Mouse (Mus musculus) limb, embryonic 15.5 days (tissue): ENCODE measurements around the gene Slc25a39. TPM values are rescaled to one million over a fixed set of nuclear protein-coding genes. Genes with fewer than 3 reads are reported as not detected.

ENCODE experiments used
- ATAC-seq: fragments of 200-750 bp; cut with Nextera tagmentation; 2 replicates; pipeline ENCODE4 v1.8.0; 2017; ENCODE audit warnings: low read depth, moderate TSS enrichment; ENCODE audit not compliant: insufficient number of reproducible peaks, low FRiP score, low TSS enrichment
- H3K27ac ChIP-seq: fragments of 300-500 bp; sonication (generic); 2 replicates; pipeline ENCODE4 v1.5.1; 2015; ENCODE audit warnings: moderate library complexity, mild to moderate bottlenecking, inconsistent platforms
- H3K27me3 ChIP-seq: fragments of 300-500 bp; sonication (generic); 2 replicates; pipeline ENCODE4 v1.6.1; 2015; ENCODE audit warnings: inconsistent platforms
- H3K36me3 ChIP-seq: fragments of 300-500 bp; sonication (generic); 2 replicates; pipeline ENCODE4 v1.6.1; 2015; ENCODE audit warnings: inconsistent platforms
- H3K4me1 ChIP-seq: fragments of 300-500 bp; sonication (generic); 2 replicates; pipeline ENCODE4 v1.6.1; 2015; ENCODE audit warnings: inconsistent platforms
- H3K4me2 ChIP-seq: fragments of 300-500 bp; sonication (generic); 2 replicates; pipeline ENCODE4 v1.6.1; 2015; ENCODE audit warnings: mild to moderate bottlenecking, inconsistent platforms
- H3K4me3 ChIP-seq: fragments of 300-500 bp; sonication (generic); 2 replicates; pipeline ENCODE4 v1.5.1; 2015; ENCODE audit warnings: mild to moderate bottlenecking, inconsistent platforms
- H3K9ac ChIP-seq: fragments of 300-500 bp; sonication (generic); 2 replicates; pipeline ENCODE4 v1.6.1; 2015; ENCODE audit warnings: inconsistent platforms
- H3K9me3 ChIP-seq: fragments of 300-500 bp; sonication (generic); 2 replicates; pipeline ENCODE4 v1.6.1; 2016; ENCODE audit warnings: inconsistent platforms
- WGBS: fragments of 180-500 bp; shearing (Covaris S2); methylation state at CpG from one replicate; pipeline ENCODE4 v1.1.7; 2015; 5-methylcytosine and 5-hydroxymethylcytosine counted together
- polyA plus RNA-seq: library from polyadenylated mRNA; unstranded; fragments of >200 nt; fragmentation: Nextera tagmentation; extraction: Ambion mirVana; gene quantifications from 2 replicates; pipeline ENCODE4 v1.2.1, GENCODE M21; 2015

Gene Slc25a39
- polyA plus RNA-seq, 1 experiment from 2014 or later: 184 TPM

GRCm38 (mm10) chr11:102434816-102435705 lies 27.3 kb upstream of the Slc25a39 start:
- H3K9me3 ChIP-seq: no peaks in the 10 kb centered on the region
- H3K36me3 ChIP-seq: peaks cover 48% of the 10 kb centered on the region
- no peak overlapping the region for H3K9ac ChIP-seq
- peaks cover 8% of the 10 kb centered on the region for H3K27me3 ChIP-seq
- WGBS: 89% methylated on average over 11 of the region's 11 CpGs
- no peak overlapping the region for H3K4me2 ChIP-seq
- no peak overlapping the region for H3K27ac ChIP-seq
- no peak overlapping the region for H3K4me3 ChIP-seq
- H3K4me1 ChIP-seq: peaks cover 48% of the 10 kb centered on the region
- no peak; the same call in 1 of the 2 replicates for ATAC-seq

DNA sequence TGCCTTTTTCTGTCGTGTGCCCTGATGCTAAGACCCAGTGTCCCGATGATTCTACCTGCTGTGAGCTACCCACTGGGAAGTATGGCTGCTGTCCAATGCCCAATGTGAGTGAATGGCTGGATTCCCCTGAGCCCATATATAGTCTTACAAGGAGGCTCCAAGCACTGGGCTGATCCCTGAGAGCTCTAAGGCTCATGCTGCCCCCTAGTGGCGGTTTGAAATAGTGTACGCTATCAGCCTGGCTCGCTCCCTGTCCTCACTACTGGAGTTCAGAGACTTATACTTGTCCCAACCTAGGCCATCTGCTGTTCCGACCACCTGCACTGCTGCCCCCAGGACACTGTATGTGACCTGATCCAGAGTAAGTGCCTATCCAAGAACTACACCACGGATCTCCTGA lies 26.7 kb upstream of the Slc25a39 start:
- no peak overlapping the region for H3K4me2 ChIP-seq
- WGBS: 13% methylated on average over 7 of the region's 7 CpGs
- no peak overlapping the region for H3K9ac ChIP-seq
- no peak; the same call in 1 of the 2 replicates for ATAC-seq
- H3K27me3 ChIP-seq: peaks cover 5% of the 10 kb centered on the region
- H3K36me3 ChIP-seq: peaks cover 42% of the 10 kb centered on the region
- no peak overlapping the region for H3K27ac ChIP-seq
- peaks cover 53% of the 10 kb centered on the region for H3K4me1 ChIP-seq
- no peak overlapping the region for H3K4me3 ChIP-seq
- no peaks in the 10 kb centered on the region for H3K9me3 ChIP-seq

- 92% methylated on average over 7 of the region's 7 CpGs for WGBS
- Histone ChIP-seq H3K9ac (no peak overlapping the region), H3K36me3 (peaks cover 36% of the 10 kb centered on the region), H3K27me3 (no peaks in the 10 kb centered on the region), H3K4me3 (no peak overlapping the region), H3K9me3 (no peaks in the 10 kb centered on the region), H3K27ac (no peak overlapping the region), H3K4me2 (no peak overlapping the region), H3K4me1 (peaks cover 56% of the 10 kb centered on the region)
- ATAC-seq: no peak
Measured at GRCm38 (mm10) chr11:102433866-102434265, 26.1 kb upstream of the Slc25a39 start.

GRCm38 (mm10) chr11:102432896-102433295 lies 25.1 kb upstream of the Slc25a39 start:
- Histone ChIP-seq H3K36me3 (peaks cover 36% of the 10 kb centered on the region), H3K4me1 (peaks cover 48% of the 10 kb centered on the region), H3K27ac (no peak overlapping the region), H3K4me2 (no peak overlapping the region), H3K9me3 (no peaks in the 10 kb centered on the region), H3K4me3 (no peak overlapping the region), H3K27me3 (no peaks in the 10 kb centered on the region), H3K9ac (0 out of 2 replicates have a peak overlapping the region, but pooled peaks have one; percentile 8)
- ATAC-seq: no peak
- WGBS: 90% methylated on average over 6 of the region's 6 CpGs

- no peak overlapping the region for H3K27ac ChIP-seq
- H3K9ac ChIP-seq: peak overlapping the region; percentile 23; the same call in 1 of the 2 replicates
- H3K36me3 ChIP-seq: peaks cover 35% of the 10 kb centered on the region
- no peak overlapping the region for H3K4me3 ChIP-seq
- H3K4me2 ChIP-seq: 0 out of 2 replicates have a peak overlapping the region, but pooled peaks have one; percentile 17
- ATAC-seq: no peak
- no peaks in the 10 kb centered on the region for H3K9me3 ChIP-seq
- peaks cover 42% of the 10 kb centered on the region for H3K4me1 ChIP-seq
- WGBS: 62% methylated on average over 16 of the region's 16 CpGs
- no peaks in the 10 kb centered on the region; the same call in 1 of the 2 replicates for H3K27me3 ChIP-seq
Measured at GRCm38 (mm10) chr11:102432115-102432843, 24.5 kb upstream of the Slc25a39 start.

DNA sequence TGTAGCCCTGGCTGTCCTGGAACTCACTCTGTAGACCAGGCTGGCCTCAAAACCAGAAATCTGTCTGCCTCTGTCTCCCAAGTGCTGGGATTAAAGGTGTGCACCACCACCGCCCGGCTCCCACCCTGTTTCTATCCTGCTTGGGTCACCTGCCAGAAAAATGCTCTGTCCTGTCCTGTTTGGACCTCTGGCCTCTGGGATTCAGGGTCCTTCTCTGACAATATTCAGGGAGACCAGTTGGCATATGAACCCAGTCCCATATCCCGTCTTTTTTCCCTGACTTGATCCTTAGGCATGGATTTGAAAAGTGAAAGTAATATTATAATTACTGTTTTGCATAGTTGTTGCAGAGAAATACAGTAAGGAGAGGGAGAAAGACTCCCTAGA lies 24.0 kb upstream of the Slc25a39 start:
- Histone ChIP-seq H3K4me1 (peaks cover 38% of the 10 kb centered on the region), H3K4me3 (no peak overlapping the region), H3K4me2 (0 out of 2 replicates have a peak overlapping the region, but pooled peaks have one; percentile 17), H3K9me3 (no peaks in the 10 kb centered on the region), H3K9ac (peak overlapping the region; percentile 23; the same call in 1 of the 2 replicates), H3K36me3 (peaks cover 33% of the 10 kb centered on the region), H3K27me3 (no peaks in the 10 kb centered on the region; the same call in 1 of the 2 replicates), H3K27ac (no peak overlapping the region)
- no peak for ATAC-seq
- WGBS: 74% methylated on average over 3 of the region's 3 CpGs

DNA sequence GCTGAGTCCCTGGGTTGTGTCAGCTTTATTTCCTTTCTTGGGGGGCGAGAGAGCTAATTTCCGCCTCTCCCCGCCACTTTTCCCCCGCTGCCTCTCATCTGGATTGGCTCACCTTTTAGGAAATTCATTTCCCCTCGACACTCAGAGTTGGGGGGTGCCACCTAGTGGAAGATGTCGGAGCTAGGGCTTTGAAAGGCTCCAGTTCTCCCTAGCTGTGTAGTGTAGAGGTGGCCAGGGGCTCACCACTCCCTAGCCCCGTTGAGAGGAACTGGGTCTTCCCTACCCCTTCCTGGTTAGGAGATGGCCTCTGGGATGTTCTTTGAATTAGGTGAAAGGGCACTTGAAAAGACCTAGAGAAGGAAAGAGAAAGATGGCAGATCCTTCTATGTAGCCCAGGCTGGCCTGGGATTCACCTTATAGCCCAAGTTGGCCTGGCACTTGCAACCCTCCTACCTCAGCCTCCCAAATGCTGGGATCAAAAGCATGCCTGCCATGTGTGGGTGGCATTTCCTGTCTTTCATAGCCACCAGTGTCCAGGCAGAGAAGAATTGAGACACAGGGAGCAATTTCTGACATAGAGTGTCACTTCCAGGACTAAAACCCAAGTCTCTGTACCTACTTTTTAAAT lies 23.4 kb upstream of the Slc25a39 start:
- Histone ChIP-seq H3K27me3 (no peaks in the 10 kb centered on the region; the same call in 1 of the 2 replicates), H3K36me3 (peaks cover 28% of the 10 kb centered on the region), H3K4me1 (peaks cover 38% of the 10 kb centered on the region), H3K4me3 (peak overlapping the region; percentile 77), H3K9ac (peak overlapping the region; percentile 54), H3K4me2 (peak overlapping the region; percentile 90), H3K9me3 (no peaks in the 10 kb centered on the region), H3K27ac (peak overlapping the region; percentile 91)
- ATAC-seq: no peak
- WGBS: 0% methylated on average over 7 of the region's 7 CpGs

GRCm38 (mm10) chr11:102430121-102431017 lies 22.6 kb upstream of the Slc25a39 start, which contains the start of gene Grn:
TSS of gene Grn (plus strand) at chr11:102430315.
- Histone ChIP-seq H3K9me3 (no peaks in the 10 kb centered on the region), H3K4me3 (peak within 1 kb of the TSS; percentile 77), H3K9ac (peak within 1 kb of the TSS; percentile 54), H3K27me3 (no peaks in the 10 kb centered on the region; the same call in 1 of the 2 replicates), H3K27ac (peak within 1 kb of the TSS; percentile 91), H3K4me1 (peaks cover 38% of the 10 kb centered on the region), H3K36me3 (peaks cover 20% of the 10 kb centered on the region), H3K4me2 (peak within 1 kb of the TSS; percentile 90)
- WGBS: 1% methylated on average over 29 of the region's 29 CpGs
- ATAC-seq: peak; percentile 91

DNA sequence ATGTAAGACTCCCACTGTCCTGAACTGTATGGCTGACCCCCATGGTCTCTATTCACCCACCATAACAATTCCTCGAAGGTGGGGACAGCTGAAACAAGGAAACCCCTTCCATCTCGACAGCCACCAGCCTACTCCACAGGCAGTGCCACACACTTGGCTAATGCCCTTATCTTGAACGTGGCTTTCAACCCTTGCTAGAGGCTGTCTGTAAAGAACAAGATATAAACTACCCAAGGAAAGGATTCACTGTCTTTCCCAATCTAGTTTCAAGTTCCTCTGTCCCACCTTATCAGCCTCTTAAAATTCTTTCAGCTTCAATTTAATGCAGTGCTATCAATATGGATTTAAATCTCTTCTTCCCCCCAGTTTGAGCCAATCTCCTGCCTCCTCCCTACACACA lies 21.8 kb upstream of the Slc25a39 start:
- Histone ChIP-seq H3K4me3 (peak overlapping the region; percentile 77), H3K4me2 (peak overlapping the region; percentile 90), H3K27me3 (no peaks in the 10 kb centered on the region; the same call in 1 of the 2 replicates), H3K27ac (peak overlapping the region; percentile 24; the same call in 1 of the 2 replicates), H3K9me3 (no peaks in the 10 kb centered on the region), H3K36me3 (peaks cover 12% of the 10 kb centered on the region), H3K4me1 (peaks cover 38% of the 10 kb centered on the region), H3K9ac (peak overlapping the region; percentile 33; the same call in 1 of the 2 replicates)
- ATAC-seq: no peak
- WGBS: 43% methylated on average over 3 of the region's 3 CpGs

DNA sequence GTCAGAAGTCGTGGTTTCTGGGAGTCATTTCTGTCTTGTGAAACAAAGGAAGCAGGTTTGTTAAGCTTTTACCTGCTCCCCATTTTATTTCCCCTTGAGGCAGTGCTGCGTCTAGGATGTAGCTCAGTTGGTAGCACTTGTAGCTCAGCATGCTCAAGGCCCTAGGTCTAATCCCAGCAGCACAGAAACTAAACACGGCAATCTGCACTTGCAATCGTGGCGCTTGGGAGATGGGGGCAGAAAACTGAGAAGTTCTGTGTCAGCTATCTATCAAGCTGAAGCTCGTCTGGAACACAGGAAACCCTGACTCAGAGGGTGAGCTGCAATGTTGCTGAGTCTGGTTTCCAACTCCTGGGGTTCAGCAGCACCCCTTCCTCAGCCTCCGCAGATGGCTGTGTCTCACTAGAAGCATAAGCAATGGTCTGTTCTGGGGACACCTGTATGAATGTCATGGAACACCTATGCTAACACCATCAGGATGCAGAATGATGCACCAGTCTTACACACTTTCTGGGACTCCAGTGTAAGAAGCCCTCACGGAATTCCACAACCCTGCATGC lies 21.3 kb upstream of the Slc25a39 start:
- peaks cover 9% of the 10 kb centered on the region; the same call in 1 of the 2 replicates for H3K36me3 ChIP-seq
- peak overlapping the region; percentile 77; the same call in 1 of the 2 replicates for H3K4me3 ChIP-seq
- H3K27ac ChIP-seq: no peak overlapping the region
- no peaks in the 10 kb centered on the region; the same call in 1 of the 2 replicates for H3K27me3 ChIP-seq
- H3K4me1 ChIP-seq: peaks cover 35% of the 10 kb centered on the region
- no peak overlapping the region for H3K9ac ChIP-seq
- 62% methylated on average over 8 of the region's 8 CpGs for WGBS
- H3K4me2 ChIP-seq: no peak overlapping the region
- H3K9me3 ChIP-seq: no peaks in the 10 kb centered on the region
- ATAC-seq: no peak
